Mouse (Mus musculus) urinary bladder, postnatal 10 days (tissue): ENCODE data around the gene Ehbp1.
A peak's percentile ranks its signal among the peaks of the same experiment; 100 is the strongest.

Experiments used
- DNase-seq: peaks from one replicate; pipeline ENCODE4 v3.0.0; 2022; ENCODE audit warnings: low spot score

Gene Ehbp1

GRCm38 (mm10) chr11:22342242-22343207 is at the start of gene Ehbp1:
Ehbp1 (minus strand) TSS chr11:22342292.
- no peak for DNase-seq

GRCm38 (mm10) chr11:22387472-22388098 is 45.5 kb upstream of the Ehbp1 start:
- no peak for DNase-seq

GRCm38 (mm10) chr11:22383532-22383931 is 41.4 kb upstream of the Ehbp1 start:
- DNase-seq = no peak

GRCm38 (mm10) chr11:22374811-22375210 is 32.7 kb upstream of the Ehbp1 start:
- no peak for DNase-seq

GRCm38 (mm10) chr11:22373290-22373674 is 31.2 kb upstream of the Ehbp1 start:
- no peak for DNase-seq

- DNase-seq = no peak
These were observed 30.7 kb upstream of the Ehbp1 start for GRCm38 (mm10) chr11:22372609-22373289.

- no peak for DNase-seq
These were observed 27.7 kb upstream of the Ehbp1 start for GRCm38 (mm10) chr11:22369841-22370240.

GRCm38 (mm10) chr11:22368621-22369020 is 26.5 kb upstream of the Ehbp1 start:
- no peak for DNase-seq

GRCm38 (mm10) chr11:22366486-22366885 is 24.4 kb upstream of the Ehbp1 start:
- DNase-seq = no peak

GRCm38 (mm10) chr11:22353962-22354621 is 12.0 kb upstream of the Ehbp1 start:
- no peak for DNase-seq

GRCm38 (mm10) chr11:22349945-22350344 is 7.9 kb upstream of the Ehbp1 start:
- no peak for DNase-seq

GRCm38 (mm10) chr11:22348536-22348910 is 6.4 kb upstream of the Ehbp1 start:
- DNase-seq = no peak

GRCm38 (mm10) chr11:22347651-22348535 is 5.8 kb upstream of the Ehbp1 start:
- DNase-seq = no peak

GRCm38 (mm10) chr11:22327302-22327910 is 14.7 kb downstream of the Ehbp1 start:
- DNase-seq = no peak

GRCm38 (mm10) chr11:22317824-22318411 is 24.2 kb downstream of the Ehbp1 start:
- no peak for DNase-seq

- no peak for DNase-seq
These were observed 26.3 kb downstream of the Ehbp1 start for GRCm38 (mm10) chr11:22315801-22316200.

GRCm38 (mm10) chr11:22301164-22301563 is 40.9 kb downstream of the Ehbp1 start:
- no peak for DNase-seq

GRCm38 (mm10) chr11:22289164-22289563 is 52.9 kb downstream of the Ehbp1 start:
- DNase-seq = no peak

- no peak for DNase-seq
These were observed 54.6 kb downstream of the Ehbp1 start for GRCm38 (mm10) chr11:22287513-22287900.

- peak; percentile 86 for DNase-seq
These were observed 55.1 kb downstream of the Ehbp1 start for GRCm38 (mm10) chr11:22286885-22287512.
